Mouse (Mus musculus) layer of hippocampus, postnatal 14 days (tissue): ENCODE measurements at regions not wholly inside any gene's neighbourhood (a gene's known extent, or its start where the extent isn't known, plus 50 kb on each side); places are given as distances from the start of the nearest gene placed in this dataset.
A peak's percentile ranks its signal among the peaks of the same experiment; 100 is the strongest.

Source experiments
- DNase-seq, 2 experiments: peaks; one replicate each; pipeline ENCODE4 v3.0.0; 2021 to 2022; ENCODE audit warnings: low spot score in 2 of 2, mixed read lengths in 1 of 2

DNA sequence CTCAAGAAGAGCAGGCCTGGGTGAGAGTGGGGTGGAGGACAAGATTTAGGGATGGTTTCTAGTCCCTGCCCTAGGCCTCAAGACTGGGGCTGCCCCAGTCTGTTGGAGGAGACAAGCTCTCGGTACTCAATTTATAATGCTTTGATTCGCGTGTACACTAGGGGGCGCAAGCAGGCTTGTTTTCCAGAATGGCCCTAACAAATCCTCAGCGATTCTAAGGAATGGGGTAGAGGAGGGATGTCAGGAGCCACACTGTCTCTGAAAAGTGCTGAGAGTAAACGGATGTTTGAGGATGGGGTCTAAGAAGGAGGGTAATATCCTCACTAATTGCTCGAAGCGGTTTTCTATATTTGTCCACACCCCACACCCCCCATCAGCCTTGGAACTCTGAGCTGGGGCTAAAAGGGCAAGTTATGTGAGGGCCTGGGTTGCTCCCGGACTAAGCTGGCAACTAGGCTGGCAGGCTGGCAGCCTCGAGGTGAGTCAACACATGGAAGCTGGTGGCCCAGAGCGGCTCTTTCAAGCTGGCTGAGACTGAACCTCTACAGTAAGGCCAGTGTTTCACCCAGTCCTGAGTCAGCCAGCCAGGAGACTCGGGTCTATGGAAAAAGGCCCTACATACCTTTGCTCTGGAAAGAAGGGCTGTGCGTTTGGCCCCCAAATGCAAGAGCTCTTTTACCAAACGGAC, 176.7 kb downstream of the Ttc8 start:
- DNase-seq: peak; percentile 88 to 95

DNA sequence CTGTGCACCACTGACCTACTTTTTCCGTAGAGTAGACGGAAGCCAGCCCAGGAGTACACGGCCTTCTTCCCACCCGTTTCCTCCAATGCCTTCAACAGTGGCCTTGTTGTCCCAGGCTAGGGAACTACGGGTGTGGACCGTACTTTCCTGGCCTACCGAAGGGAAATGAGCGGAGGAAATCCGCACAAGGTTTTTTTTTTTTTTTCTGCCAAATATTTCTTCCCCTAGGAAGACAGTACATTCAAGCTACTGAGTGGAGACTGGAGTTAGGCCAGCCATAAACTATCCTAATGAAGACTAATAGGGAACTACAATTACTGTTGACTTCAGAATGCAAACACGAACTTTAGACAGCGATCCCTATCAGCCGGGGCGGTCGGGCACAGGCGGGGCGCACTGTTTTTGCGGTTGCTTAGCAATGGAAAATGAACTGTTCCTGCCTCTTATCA, 177.3 kb downstream of the Ttc8 start:
- DNase-seq: no peak

DNA sequence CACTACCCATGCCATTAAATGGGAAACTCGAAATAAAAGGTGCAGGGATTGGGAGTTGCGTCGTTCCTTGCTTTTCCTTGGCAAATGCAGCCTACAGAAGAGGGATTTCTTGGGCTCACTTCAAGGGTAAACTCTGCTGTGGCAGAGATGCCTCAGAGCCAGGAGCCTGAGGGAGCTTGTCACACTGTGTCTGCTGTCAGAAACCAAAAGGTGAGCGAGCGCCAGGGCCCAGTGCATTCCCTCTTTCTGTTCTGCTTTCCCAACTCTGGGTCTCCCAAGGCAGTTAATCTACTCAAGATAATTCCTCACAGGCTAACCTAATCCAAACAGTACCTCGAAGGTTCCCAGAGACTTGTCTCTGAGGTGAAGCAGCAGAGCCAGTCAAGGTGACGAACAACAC, 179.5 kb downstream of the Ttc8 start:
- DNase-seq: no peak

DNA sequence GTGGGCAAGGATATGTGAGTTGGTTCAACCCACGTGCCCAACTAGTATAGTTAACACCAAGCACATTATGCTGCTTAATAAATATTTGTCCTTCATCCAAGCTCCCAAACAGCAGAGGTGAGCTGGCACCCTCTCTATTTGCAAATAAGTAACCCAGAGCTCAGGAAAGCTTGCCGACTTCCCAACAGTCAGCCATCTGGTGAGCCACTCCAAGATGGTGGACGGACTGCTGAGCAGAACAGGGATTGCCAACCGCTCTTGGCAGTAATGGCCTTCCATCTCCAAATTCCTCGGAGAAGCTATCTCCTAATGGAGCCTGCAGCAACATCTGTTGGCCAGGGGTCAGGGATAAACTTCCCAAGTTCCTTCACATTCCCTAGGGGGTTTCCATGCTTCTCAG, 188.2 kb downstream of the Ttc8 start:
- DNase-seq: no peak

DNA sequence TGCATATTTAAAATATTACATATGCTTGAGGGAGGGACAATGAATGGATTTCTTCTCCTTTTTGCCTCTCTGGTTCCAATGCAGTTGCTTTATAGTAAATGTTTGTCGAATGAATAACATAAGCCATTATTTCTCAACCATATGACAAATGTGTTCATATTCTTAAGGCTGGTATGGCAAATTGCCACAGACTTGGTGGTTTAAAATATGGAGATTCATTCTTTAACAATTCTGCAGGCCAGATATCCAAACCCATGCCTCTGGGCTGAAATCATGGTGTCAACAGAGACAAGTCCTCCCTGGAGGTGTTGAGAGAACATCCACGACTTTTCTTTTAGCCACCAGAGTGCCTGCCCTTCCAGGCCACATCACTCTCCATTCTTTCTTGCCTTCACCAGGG, 193.4 kb downstream of the Ttc8 start:
- DNase-seq: no peak

DNA sequence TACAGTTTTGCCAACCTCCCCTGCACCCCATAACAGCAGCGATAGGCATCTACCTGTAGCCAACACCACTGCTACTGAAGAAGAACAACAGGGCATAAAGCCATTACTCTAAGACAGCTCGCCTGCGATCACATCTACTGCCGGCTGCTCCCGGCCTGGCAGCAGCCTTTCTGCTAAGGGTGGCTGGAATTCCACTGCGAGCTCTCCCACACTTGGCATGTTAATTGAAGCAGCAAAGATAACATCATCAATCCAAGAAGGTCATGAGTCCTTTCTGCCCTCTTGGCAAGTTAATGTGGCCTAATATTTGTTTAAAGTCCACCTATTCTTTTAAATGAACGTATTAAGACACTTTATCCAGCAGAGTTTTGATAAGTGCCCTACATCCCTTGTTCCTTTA, 196.1 kb downstream of the Ttc8 start:
- DNase-seq: no peak

DNA sequence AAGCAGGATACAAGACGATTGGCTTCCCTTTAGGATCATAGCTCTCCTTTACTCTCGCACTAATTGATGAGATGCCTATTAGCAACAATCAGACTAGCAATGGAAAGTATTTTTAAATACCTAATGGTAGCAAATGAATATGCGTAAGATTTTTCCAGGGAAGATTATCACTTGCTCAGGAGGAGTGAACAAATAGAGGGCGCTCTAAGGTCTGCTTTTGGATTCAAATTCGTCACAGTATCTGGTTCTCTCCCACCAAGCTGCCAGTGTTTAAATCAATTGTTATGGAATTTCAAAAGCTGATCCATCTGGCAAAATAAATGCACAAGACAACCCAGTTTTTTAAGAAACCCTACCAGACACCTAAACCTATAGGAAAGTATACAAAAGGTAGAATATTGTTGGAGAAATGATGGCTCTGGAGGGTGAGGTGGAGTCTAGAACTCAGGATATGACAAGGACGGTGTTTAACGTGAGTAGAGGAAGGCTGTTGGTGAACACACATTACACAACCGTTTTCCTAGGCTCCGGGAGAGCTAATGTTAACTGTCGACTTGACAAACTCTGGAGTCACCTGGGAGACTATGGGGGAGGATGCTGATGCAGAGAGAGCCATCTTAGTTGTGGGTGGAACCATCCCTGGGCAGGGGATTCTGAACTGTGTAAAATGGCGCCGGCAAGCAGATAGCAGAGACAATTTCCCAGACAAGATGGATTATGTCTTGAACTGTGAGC, 198.2 kb downstream of the Ttc8 start:
- no peak for DNase-seq

GRCm38 (mm10) chr12:99119966-99120365, 199.6 kb downstream of the Ttc8 start:
- DNase-seq: no peak

DNA sequence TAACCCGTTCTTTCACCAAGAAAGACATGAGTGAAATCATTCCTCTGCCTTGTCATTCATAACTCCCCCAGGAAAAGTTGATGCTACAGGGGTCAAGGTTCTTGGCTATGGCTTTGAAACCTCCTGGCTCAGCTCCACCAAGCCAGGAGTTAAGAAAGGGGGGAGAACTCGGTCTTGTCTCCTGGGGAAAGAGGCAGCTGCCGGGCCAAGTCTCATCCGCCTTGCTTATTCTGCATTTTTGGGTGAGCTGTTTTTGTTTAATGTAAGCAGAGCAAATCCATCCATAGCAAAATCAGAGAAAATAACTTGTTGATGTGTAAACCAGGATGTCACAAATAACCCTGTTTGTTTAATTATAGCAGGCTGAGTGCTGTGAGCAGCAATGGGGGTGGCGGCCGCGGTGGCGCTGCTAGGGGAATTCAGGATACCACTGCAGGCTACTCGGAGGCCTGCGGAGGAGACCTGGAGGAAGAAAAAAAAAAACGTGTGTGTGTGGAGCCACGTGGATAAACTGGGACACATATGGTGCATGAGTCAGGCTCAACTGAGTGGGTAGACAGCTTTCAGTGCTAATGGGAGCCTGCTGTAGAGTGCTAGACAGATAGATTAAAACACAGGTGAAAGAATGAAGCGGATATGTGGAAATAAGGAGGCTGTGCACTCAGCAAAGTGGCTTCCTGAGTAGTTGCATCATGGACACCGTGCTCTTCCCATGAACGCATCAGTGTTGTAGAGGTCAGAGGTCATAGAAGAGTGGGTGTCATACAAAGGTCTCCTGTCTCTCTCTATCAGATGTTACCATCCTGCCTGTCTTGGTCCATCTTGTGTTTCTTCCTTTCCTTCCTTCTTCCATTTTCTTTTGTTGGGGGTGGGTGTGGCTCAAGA, 203.5 kb downstream of the Ttc8 start:
- peak; percentile 33 to 36 for DNase-seq

DNA sequence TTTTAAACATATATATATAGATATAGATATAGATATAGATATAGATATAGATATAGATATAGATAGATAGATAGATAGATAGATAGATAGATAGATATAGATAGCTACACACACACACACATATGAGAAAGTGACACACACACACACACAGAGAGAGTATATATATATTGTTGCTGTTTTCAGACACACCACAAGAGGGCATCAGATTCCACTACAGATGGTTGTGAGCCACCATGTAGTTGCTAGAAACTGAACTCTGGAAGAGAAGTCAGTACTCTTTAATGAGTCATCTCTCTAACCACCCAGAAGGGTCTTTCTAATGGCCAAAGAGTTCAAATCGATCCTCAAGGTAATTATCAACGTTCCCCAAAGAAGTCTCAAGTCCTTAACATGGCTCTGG, 205.8 kb downstream of the Ttc8 start:
- DNase-seq: no peak
